Mouse (Mus musculus) adrenal gland, adult (tissue): ENCODE data around the gene Bloc1s2.
A peak's percentile ranks its signal among the peaks of the same experiment; 100 is the strongest.

ENCODE experiments used
- DNase-seq, 2 experiments: peaks; one replicate each; pipeline ENCODE4 v3.0.0; 2022 to 2023; ENCODE audit warnings: low spot score in 1 of 2; ENCODE audit not compliant: inconsistent age in 2 of 2

Bloc1s2 gene

DNA sequence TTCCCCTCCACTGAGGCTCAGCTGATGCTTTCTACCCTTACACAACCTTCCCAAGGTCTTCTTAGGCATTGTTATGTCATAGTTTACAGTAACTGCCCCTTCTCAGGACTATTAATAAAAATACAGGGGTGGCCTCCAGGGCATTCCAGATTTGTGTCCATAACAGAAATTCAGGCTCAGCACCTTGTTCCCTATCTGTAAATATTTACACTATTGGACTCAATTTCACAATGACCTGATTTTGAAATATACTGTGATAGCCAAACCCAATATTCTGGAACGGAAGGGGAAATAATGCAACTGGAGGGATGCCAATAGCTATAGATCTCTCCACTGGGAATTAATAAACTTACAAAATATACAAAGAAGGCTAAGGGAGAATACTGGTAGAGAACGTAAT is 17.7 kb downstream of the Bloc1s2 start:
- DNase-seq = peak in 1 of 2 experiments; percentile 44

DNA sequence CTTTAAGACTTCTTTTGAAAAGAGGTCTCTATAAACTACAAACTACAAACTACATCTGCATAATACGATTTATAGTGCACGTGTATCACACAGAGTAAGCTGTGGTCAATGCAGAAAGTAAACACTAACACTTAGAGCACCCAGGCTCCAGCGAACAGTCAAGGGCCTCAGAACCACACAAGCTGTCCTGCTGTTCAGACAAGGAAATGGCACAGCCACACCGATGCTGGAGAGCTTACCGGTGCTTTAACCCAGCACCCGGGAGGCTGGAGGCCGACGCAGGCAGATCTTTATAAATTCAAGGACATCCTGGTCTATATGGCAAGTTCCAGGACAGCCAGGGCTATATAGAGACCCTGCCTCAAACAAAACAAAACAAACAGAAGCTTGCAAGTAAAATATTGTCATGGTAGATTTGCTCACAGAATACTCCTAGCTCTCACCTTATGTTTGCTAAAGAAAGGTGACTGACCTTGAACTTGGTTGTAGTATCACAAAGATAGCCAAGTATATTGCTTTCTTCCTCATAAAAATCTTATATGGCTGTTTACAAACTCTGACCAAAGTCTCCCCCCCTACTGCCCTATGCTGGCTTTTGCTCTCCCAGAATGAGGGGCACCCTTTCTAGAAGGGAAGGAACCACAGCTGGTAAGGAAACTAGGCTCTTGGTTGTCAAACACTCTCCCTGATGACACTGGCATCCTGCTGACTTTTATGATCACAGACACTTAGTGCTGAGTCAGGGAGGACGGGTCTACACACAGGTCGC is 18.3 kb downstream of the Bloc1s2 start:
- no peak for DNase-seq

DNA sequence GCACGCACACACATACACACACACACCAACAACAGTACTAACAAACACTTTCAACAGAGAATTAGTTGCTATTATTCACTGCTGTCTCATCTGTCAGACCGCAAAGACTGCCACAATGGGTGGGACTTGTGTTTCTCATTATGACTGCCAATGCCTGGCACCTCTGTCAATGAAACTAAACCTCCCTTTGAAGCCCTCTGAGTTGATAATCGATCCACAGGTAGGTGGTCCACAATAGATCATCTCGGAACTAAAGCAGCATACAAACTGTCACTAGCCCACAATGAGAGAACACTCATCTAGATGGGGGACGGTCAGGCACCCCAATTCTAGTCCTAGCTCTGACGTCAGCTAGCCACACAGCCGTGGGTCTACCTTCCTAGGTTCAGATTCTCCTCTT is 25.1 kb downstream of the Bloc1s2 start:
- no peak for DNase-seq

- peak; percentile 55 to 88 for DNase-seq
Observed at GRCm38 (mm10) chr19:44120686-44121085, 25.6 kb downstream of the Bloc1s2 start.

- peak in 1 of 2 experiments; percentile 27 for DNase-seq
Observed at GRCm38 (mm10) chr19:44117793-44118192, 28.5 kb downstream of the Bloc1s2 start.

- peak in 1 of 2 experiments; percentile 51 for DNase-seq
Observed at GRCm38 (mm10) chr19:44111706-44112105, 34.5 kb downstream of the Bloc1s2 start.

GRCm38 (mm10) chr19:44110356-44110755 is 35.9 kb downstream of the Bloc1s2 start:
- DNase-seq = peak in 1 of 2 experiments; percentile 58

- DNase-seq = peak; percentile 26 to 90
Observed at GRCm38 (mm10) chr19:44108996-44109395, 37.2 kb downstream of the Bloc1s2 start.

- peak in 1 of 2 experiments; percentile 18 for DNase-seq
Observed at GRCm38 (mm10) chr19:44107661-44108521, 38.4 kb downstream of the Bloc1s2 start.

DNA sequence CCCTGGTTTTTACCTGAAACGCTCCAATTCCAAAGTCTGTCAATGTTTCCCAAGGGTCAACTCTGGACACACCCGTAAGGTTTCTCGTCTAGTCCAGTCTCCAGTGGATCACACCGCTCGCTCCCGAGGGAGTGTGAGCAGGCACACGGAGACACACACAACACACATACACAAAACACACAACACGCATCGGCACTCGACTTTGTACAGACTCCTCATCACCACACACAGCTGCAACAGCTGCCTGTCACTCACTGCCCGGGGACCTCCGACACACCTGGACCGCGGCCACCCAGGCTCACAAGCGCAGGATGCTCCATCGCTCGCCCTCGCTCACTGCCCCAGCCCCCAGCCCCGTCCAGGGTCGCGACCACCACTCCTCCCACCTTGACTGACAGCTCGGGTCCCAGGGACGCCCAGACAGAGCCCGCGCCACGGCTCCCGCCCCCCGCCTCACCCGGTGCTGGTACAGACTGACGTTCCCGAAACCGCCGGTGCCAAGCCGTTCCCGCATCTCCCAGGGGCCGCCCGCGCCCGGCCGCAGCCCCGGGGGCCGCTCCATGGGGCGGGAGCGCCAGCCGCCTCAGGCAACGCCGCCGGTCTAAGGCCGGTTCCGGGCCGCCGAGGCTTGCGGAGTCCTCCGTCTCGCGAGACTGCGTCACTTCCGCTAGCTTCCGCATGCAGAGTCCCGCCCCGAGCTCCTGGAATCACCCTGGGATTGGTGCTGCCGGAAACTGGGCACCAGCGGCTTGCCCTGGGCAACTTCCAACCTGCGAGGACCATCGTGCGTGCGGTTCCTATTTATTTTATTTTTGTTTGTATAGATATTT is 39.2 kb downstream of the Bloc1s2 start, which contains the start of gene Chuk:
Gene Chuk (minus strand): TSS at position 650 of the 830 bp plus-strand sequence.
- DNase-seq = peak; percentile 96 to 98

- no peak for DNase-seq
Observed at GRCm38 (mm10) chr19:44104393-44104792, 41.9 kb downstream of the Bloc1s2 start.

- DNase-seq = no peak
Observed at GRCm38 (mm10) chr19:44103001-44103400, 43.2 kb downstream of the Bloc1s2 start.

DNA sequence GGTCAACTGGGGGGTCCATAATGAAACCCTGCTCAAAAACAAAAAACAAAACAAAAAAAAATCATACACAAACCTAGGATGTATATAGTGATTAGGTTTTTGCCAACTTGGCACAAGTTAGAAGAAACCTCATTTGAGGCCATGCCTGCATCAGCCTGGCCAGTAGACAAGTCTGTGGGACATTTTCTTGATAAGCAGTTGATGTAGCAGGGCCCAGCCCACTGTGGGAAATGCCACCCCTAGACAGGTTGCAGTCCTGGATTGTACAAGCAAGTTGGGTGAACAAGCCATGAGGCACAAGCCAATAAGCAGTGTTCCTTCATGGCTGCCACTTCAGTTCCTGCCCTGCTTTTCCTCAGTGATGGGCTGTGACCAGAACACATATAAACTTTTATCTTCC is 45.4 kb downstream of the Bloc1s2 start:
- no peak for DNase-seq
